Mouse (Mus musculus) midbrain, postnatal 0 days (tissue): ENCODE data around the gene Pde12. TPM values are rescaled to one million over a fixed set of nuclear protein-coding genes. Genes with fewer than 3 reads are reported as not detected.

ENCODE experiments used
- ATAC-seq: fragments of 200-750 bp; cut with Nextera tagmentation; 2 replicates; pipeline ENCODE4 v1.8.0; 2017; ENCODE audit warnings: moderate number of reproducible peaks, mild to moderate bottlenecking, moderate TSS enrichment, moderate library complexity; ENCODE audit not compliant: low FRiP score
- DNase-seq: peaks from one replicate; pipeline ENCODE4 v3.0.0-alpha.2; 2015; ENCODE audit warnings: low spot score
- H3K27ac ChIP-seq: fragments of 300-500 bp; sonication (generic); 2 replicates; pipeline ENCODE4 v1.5.1; 2014; ENCODE audit warnings: low read depth, mild to moderate bottlenecking, low read length, mixed read lengths
- H3K27me3 ChIP-seq: fragments of 300-500 bp; sonication (generic); 2 replicates; pipeline ENCODE4 v1.6.1; 2014; ENCODE audit warnings: low read length, control low read depth, mixed read lengths; ENCODE audit not compliant: insufficient read depth
- H3K36me3 ChIP-seq: fragments of 300-500 bp; sonication (generic); 2 replicates; pipeline ENCODE4 v1.6.1; 2014; ENCODE audit warnings: low read length, control low read depth, mixed read lengths; ENCODE audit not compliant: insufficient read depth
- H3K4me1 ChIP-seq: fragments of 300-500 bp; sonication (generic); 2 replicates; pipeline ENCODE4 v1.6.1; 2014; ENCODE audit warnings: mild to moderate bottlenecking, control low read depth, antibody characterized with exemption, low read length, mixed read lengths; ENCODE audit not compliant: insufficient read depth
- H3K4me2 ChIP-seq: fragments of 300-500 bp; sonication (generic); 2 replicates; pipeline ENCODE4 v1.6.1; 2014; ENCODE audit warnings: low read depth, mild to moderate bottlenecking, low read length, mixed read lengths; ENCODE audit not compliant: poor library complexity, severe bottlenecking
- H3K4me3 ChIP-seq: fragments of 300-500 bp; sonication (generic); 2 replicates; pipeline ENCODE4 v1.5.1; 2014; ENCODE audit warnings: low read depth, mild to moderate bottlenecking, low read length, moderate library complexity
- H3K9ac ChIP-seq: fragments of 300-500 bp; sonication (generic); replicated peaks from 2 replicates; pipeline ENCODE4 v1.6.1; 2014; ENCODE audit warnings: mild to moderate bottlenecking, low read length, moderate library complexity, mixed read lengths; ENCODE audit not compliant: poor library complexity, severe bottlenecking
- H3K9me3 ChIP-seq: fragments of 300-500 bp; sonication (generic); 2 replicates; pipeline ENCODE4 v1.6.1; 2016; ENCODE audit warnings: low read length, control low read depth
- CTCF ChIP-seq: IDR thresholded peaks from 2 replicates; pipeline ENCODE4 v1.5.1; 2016; ENCODE audit warnings: antibody characterized with exemption, mild to moderate bottlenecking
- WGBS: fragments of 180-500 bp; shearing (Covaris S2); extraction: QIAGEN DNeasy Blood & Tissue Kit; methylation state at CpG from one replicate; pipeline ENCODE4 v1.1.7; 2014; 5-methylcytosine and 5-hydroxymethylcytosine counted together
- microRNA-seq: library from miRNA; unstranded; fragments of <30 nt; microRNA quantifications from one replicate; pipeline ENCODE4, GENCODE M21; 2016; ENCODE audit warnings: borderline number of aligned reads
- polyA plus RNA-seq: library from polyadenylated mRNA; unstranded; fragments of >200 nt; fragmentation: Nextera tagmentation; extraction: Ambion mirVana; gene quantifications from 2 replicates; pipeline ENCODE4 v1.2.1, GENCODE M21; 2015
- total RNA-seq: library from RNA; depleted of rRNA; stranded (reverse); fragments of >200 nt; gene quantifications from 2 replicates; pipeline ENCODE4 v1.2.3, GENCODE M21; 2014; rRNA removed

The Pde12 gene
- total and polyA plus RNA-seq, 2 experiments from 2014 or later, result 10.2 to 16.7 TPM

GRCm38 (mm10) chr14:26625301-26625700 lies 44.4 kb downstream of the Pde12 start:
- Histone ChIP-seq H3K36me3 (peaks cover 63% of the 10 kb centered on the region), H3K27me3 (no peaks in the 10 kb centered on the region), H3K9ac (no peak overlapping the region), H3K4me2 (no peak overlapping the region), H3K4me3 (no peak overlapping the region), H3K9me3 (no peaks in the 10 kb centered on the region), H3K27ac (no peak overlapping the region), H3K4me1 (no peaks in the 10 kb centered on the region)
- DNase-seq (no peak), ATAC-seq (no peak)
- no peak for TF ChIP-seq CTCF
- WGBS, result 95% methylated on average over 4 of the region's 4 CpGs

GRCm38 (mm10) chr14:26610689-26611088 lies 59.0 kb downstream of the Pde12 start:
- Histone ChIP-seq H3K36me3 (peaks cover 44% of the 10 kb centered on the region), H3K9me3 (no peaks in the 10 kb centered on the region), H3K4me1 (no peaks in the 10 kb centered on the region), H3K9ac (no peak overlapping the region), H3K27me3 (no peaks in the 10 kb centered on the region), H3K4me3 (no peak overlapping the region), H3K4me2 (no peak overlapping the region), H3K27ac (no peak overlapping the region)
- TF ChIP-seq CTCF, result no peak
- 95% methylated on average over 4 of the region's 4 CpGs for WGBS
- no peak for ATAC-seq
- DNase-seq, result no peak

Small RNAs within 50 kb of the gene (microRNA-seq; reads per million reads assigned to microRNA genes)
- not detected for gene Mir7672

Other genes with a start within 250 kb of the Pde12 start
- gene Slmap, start 135.0 kb downstream of the Pde12 start, total RNA-seq, result 23.2 and 27.4 TPM in 2 replicates
- gene Slmap, start 135.0 kb downstream of the Pde12 start, polyA plus RNA-seq, result 9.9 and 11.1 TPM in 2 replicates
- 26.1 and 26.6 TPM in 2 replicates for gene Dennd6a, start 96.0 kb downstream of the Pde12 start, total RNA-seq
- 9.5 and 9.7 TPM in 2 replicates for gene Dennd6a, start 96.0 kb downstream of the Pde12 start, polyA plus RNA-seq
- gene Arf4, start 31.8 kb downstream of the Pde12 start, total RNA-seq, result 149 and 182 TPM in 2 replicates
- gene Arf4, start 31.8 kb downstream of the Pde12 start, polyA plus RNA-seq, result 404 TPM in 2 replicates
- gene Dnah12, start 23.4 kb upstream of the Pde12 start, total RNA-seq, result 0.60 and 0.66 TPM in 2 replicates
- gene Dnah12, start 23.4 kb upstream of the Pde12 start, polyA plus RNA-seq, result 0.13 and 0.21 TPM in 2 replicates
- not detected in 2 replicates for gene Asb14, start 224.7 kb upstream of the Pde12 start, total RNA-seq
- gene Asb14, start 224.7 kb upstream of the Pde12 start, polyA plus RNA-seq, result 0.38 TPM in 1 of 2 replicates, not detected in the other